Mouse (Mus musculus) thymus, adult 2 months (tissue): ENCODE results near the gene Slc2a4.

ENCODE experiments used
- CTCF ChIP-seq: fragments of 200-500 bp; IDR thresholded peaks from 2 replicates; pipeline ENCODE4 v1.5.1; 2012; ENCODE audit warnings: mild to moderate bottlenecking, control low read depth, low read length, moderate library complexity, borderline replicate concordance; ENCODE audit not compliant: control insufficient read depth, poor library complexity, insufficient read depth; ENCODE audit errors: extremely low read depth
- POLR2A ChIP-seq: fragments of 200-500 bp; IDR thresholded peaks from 2 replicates; pipeline ENCODE4 v1.6.1; 2012; ENCODE audit warnings: mild to moderate bottlenecking, low read length, control low read depth, moderate library complexity; ENCODE audit not compliant: control insufficient read depth, poor library complexity, insufficient read depth; ENCODE audit errors: extremely low read depth

- no peak for TF ChIP-seq CTCF
- TF ChIP-seq POLR2A = no peak
Measured at GRCm38 (mm10) chr11:69964650-69965270, 16.8 kb upstream of the Slc2a4 start, which contains the start of gene Cldn7.
